Mouse (Mus musculus) bone marrow, adult 2 months (tissue): ENCODE measurements around the gene Vars2.

Source experiments
- CTCF ChIP-seq: fragments of 200-500 bp; IDR thresholded peaks from 2 replicates; pipeline ENCODE4 v1.5.1; 2011; ENCODE audit warnings: low read length, control low read depth; ENCODE audit not compliant: control insufficient read depth, insufficient read depth
- POLR2A ChIP-seq: fragments of 200-500 bp; IDR thresholded peaks from 2 replicates; pipeline ENCODE4 v1.6.1; 2011; ENCODE audit warnings: low read depth, mild to moderate bottlenecking, control low read depth, low read length, borderline replicate concordance; ENCODE audit not compliant: control insufficient read depth

DNA sequence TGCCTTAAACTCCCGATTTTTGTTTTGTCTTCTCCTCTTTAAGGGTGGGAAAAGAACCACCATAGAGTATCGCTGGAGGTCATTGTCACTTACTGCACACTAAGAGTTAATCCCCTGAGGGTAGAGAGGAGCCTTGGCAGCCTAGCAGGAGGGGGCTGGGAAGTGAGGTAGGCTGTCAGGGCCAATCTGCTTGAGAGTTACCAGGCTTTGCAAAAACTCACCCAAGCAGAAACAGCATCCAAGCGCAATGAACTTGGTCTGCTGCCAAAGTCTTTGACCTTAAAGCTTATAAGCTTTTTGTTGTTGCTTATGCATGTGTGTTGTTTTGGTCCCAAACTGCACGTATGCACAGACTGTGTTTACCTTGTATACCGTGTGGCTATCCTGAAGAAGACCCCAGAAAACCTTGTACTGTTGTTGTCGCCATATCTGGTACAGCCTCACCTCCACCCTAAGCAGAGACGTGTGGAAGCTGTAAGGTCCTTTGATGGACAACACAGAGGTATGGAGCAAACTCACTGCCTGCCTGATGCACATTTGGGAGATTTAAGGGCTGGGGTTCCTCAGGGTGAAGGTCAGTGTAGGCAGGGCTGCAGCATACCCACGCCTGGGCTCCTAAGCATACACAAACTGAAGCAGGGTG is 43.4 kb upstream of the Vars2 start:
- TF ChIP-seq CTCF (no peak), POLR2A (no peak)
